Mouse (Mus musculus): Measurements from ENCODE around the gene Scgb1b27. TPM values are rescaled to one million over a fixed set of nuclear protein-coding genes. Genes with fewer than 3 reads are reported as not detected.
"Not testable (repeated sequence)": the region's sequence is repeated elsewhere in the genome, so short reads cannot be mapped to it uniquely, and the experiment has no call there.

The Scgb1b27 gene
- not detected in 2 replicates for polyA plus RNA-seq (2015; fragmentation: Nextera tagmentation; extraction: Ambion mirVana)

DNA sequence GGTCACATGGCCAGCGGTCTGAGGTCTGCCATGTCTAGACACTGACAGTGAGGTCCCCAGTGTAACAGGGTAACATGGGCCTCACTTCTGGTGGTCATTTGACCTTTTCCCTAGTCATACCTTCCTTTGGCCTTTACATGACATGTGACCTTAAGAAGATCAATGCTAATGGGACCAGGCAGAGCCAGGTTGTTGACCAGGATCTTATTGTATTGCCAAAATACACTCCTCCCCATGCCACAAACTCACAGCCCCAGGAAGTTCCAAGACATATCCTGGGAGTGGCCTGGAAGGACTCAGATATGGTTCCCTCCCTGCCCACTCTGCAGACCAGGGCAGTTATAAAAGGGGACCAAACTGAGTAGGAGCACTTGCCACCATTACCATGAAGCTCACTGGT is at the start of gene Scgb1b27:
Gene Scgb1b27 (plus strand): TSS at position 301 of the 400 bp plus-strand sequence.
- not testable (repeated sequence) for H3K9ac ChIP-seq; H3K4me3 ChIP-seq; H3K27ac ChIP-seq (replicated peaks); H3K4me1 ChIP-seq (replicated peaks); H3K27me3 ChIP-seq; H3K4me2 ChIP-seq; ATAC-seq (ENCODE audit: low FRiP score, low read depth); H3K9me3 ChIP-seq; H3K36me3 ChIP-seq
- 92% methylated on average over 1 of the region's 1 CpGs for WGBS

DNA sequence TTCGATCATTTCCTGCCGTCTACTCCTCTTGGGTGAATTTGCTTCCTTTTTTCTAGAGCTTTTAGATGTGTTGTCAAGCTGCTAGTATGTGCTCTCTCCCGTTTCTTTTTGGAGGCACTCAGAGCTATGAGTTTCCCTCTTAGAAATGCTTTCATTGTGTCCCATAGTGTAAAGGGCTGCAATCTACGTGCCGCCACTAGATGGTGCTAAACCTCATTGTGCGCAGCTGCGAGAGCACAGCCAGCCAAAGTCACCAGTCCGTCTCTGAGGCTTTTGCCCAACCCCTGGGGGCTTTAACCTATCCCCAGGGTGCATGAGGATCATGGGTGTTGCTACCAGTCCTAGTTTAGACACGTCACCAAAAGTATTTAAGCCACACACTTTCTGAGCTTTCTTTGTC is 39.0 kb upstream of the Scgb1b27 start:
- ATAC-seq (ENCODE audit: low FRiP score, low read depth); H3K4me1 ChIP-seq (replicated peaks); H3K4me2 ChIP-seq; H3K27me3 ChIP-seq; H3K36me3 ChIP-seq; H3K9ac ChIP-seq; H3K9me3 ChIP-seq; H3K4me3 ChIP-seq; H3K27ac ChIP-seq (replicated peaks): not testable (repeated sequence)
- 31% methylated on average over 8 of the region's 9 CpGs for WGBS

DNA sequence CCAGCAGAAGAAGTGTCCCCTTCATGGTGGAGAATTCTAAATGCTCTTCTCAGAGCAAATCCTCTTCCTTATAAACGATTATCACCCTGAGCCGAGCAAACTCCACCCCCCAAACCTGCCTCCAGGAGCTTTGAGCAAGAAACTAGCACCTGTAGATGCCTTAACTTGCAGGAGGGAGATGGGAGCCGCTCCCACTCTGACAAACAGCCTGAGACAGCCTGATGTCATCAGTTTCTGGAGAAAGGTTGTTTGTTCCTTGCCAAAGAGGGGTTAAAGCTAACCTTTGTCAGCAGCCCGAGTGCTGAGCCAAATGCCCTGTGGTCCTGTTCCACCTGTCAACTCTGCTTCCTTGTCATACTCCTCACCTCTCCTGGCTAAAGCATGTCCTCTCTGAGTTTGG is 7.4 kb upstream of the Scgb1b27 start, which contains the start of gene Scgb2b27:
Gene Scgb2b27 (minus strand): TSS at position 101 of the 400 bp plus-strand sequence.
- Histone ChIP-seq H3K4me3 (no peak within 1 kb of the TSS), H3K4me1 (replicated peaks) (no peaks in the 10 kb centered on the region), H3K4me2 (no peak within 1 kb of the TSS), H3K9ac (no peak within 1 kb of the TSS), H3K9me3 (peaks cover 7% of the 10 kb centered on the region; the same call in 1 of the 2 replicates), H3K27ac (replicated peaks) (no peak within 1 kb of the TSS), H3K27me3 (no peaks in the 10 kb centered on the region), H3K36me3 (no peaks in the 10 kb centered on the region)
- ATAC-seq (ENCODE audit: low FRiP score, low read depth): no peak
- WGBS: 75% methylated on average over 4 of the region's 4 CpGs

DNA sequence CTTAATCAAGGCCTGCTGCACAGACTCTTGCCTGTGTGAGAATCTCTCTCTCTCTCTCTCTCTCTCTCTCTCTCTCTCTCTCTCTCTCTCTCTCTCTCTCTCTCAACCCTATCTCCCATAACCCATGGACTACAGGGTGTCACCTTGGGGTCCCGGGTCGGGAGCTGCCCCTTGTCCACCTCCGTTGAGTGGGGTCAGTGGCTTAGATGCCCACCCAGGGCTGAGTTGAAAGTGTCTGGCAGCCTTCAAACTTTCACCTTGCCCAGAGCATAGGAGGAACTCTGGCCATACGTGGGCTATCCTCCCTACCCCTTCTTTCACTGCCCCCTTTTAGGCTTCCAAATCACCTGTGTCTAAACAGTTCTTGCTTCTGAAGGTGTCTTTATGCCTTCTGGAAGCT is 4.4 kb downstream of the Scgb1b27 start:
- no peak for ATAC-seq (ENCODE audit: low FRiP score, low read depth)

DNA sequence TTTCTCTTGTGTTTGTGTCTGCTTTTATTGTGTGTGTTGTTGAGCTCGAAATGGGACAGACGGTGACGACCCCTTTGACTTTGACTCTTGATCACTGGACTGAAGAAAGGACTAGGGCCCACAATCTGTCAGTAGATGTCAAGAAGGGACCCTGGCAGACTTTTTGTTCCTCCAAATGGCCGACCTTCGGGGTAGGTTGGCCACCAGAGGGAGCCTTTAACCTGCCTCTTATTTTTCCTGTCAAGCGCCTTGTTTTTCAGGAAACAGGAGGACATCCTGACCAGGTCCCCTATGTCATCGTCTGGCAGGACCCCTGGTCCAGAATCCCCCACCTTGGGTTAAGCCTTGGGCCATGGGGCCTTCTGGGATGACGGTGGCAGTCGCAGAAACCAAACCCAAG is 5.9 kb downstream of the Scgb1b27 start:
- H3K4me2 ChIP-seq; ATAC-seq (ENCODE audit: low FRiP score, low read depth); H3K36me3 ChIP-seq; H3K27ac ChIP-seq (replicated peaks); H3K4me3 ChIP-seq; H3K9ac ChIP-seq; H3K4me1 ChIP-seq (replicated peaks); H3K27me3 ChIP-seq: not testable (repeated sequence)
- 90% methylated on average over 9 of the region's 9 CpGs for WGBS
- peaks cover 19% of the 10 kb centered on the region; the same call in 1 of the 2 replicates for H3K9me3 ChIP-seq

More for the DNA sequence above, 4.4 kb downstream of the Scgb1b27 start:
- H3K27ac ChIP-seq (replicated peaks): no peak overlapping the region
- H3K9ac ChIP-seq: no peak overlapping the region
- 87% methylated on average over 4 of the region's 4 CpGs for WGBS
- no peaks in the 10 kb centered on the region for H3K36me3 ChIP-seq
- no peaks in the 10 kb centered on the region for H3K4me1 ChIP-seq (replicated peaks)
- peaks cover 15% of the 10 kb centered on the region; the same call in 1 of the 2 replicates for H3K9me3 ChIP-seq
- no peak overlapping the region for H3K4me3 ChIP-seq
- H3K4me2 ChIP-seq: no peak overlapping the region
- no peaks in the 10 kb centered on the region for H3K27me3 ChIP-seq

DNA sequence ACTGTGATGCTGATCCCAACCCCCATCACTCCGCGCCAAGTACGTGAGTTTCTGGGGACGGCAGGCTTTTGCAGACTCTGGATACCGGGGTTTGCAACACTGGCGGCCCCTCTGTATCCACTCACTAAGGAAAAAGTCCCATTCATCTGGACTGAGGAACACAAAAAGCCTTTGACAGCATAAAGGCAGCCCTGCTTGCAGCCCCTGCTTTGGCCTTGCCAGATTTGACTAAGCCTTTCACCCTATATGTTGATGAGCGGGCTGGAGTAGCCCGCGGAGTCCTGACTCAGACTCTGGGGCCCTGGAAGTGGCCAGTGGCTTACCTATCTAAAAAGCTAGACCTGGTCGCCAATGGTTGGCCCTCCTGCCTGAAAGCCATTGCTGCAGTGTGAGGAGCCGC is 8.7 kb downstream of the Scgb1b27 start:
- Histone ChIP-seq H3K36me3 (no peaks in the 10 kb centered on the region), H3K4me1 (replicated peaks) (no peaks in the 10 kb centered on the region), H3K27me3 (no peaks in the 10 kb centered on the region), H3K4me2 (no peak overlapping the region), H3K4me3 (no peak overlapping the region), H3K9me3 (peaks cover 15% of the 10 kb centered on the region; the same call in 1 of the 2 replicates), H3K9ac (no peak overlapping the region), H3K27ac (replicated peaks) (no peak overlapping the region)
- 98% methylated on average over 11 of the region's 11 CpGs for WGBS
- no peak for ATAC-seq (ENCODE audit: low FRiP score, low read depth)

DNA sequence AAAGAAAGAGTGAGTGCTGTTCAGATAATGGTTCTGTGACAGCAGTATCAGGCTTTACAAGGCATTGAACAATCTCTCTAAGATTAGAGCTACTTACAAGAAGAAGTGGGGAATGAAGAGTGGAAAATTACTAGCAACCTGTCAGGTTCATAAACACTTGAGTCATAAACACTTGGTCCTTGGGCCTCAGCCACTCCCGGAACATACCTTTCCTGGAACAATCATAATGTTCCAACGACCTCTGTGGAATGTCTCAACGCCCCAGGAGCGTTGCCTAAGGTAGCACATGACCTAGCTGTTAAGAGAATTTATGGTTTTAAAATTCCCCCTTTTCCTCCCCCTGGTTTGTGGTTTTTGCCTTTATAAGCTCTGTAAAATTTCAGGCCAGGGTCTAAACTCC is 13.3 kb downstream of the Scgb1b27 start:
- not testable (repeated sequence) for ATAC-seq (ENCODE audit: low FRiP score, low read depth); H3K4me2 ChIP-seq; H3K27me3 ChIP-seq; H3K27ac ChIP-seq (replicated peaks); H3K9me3 ChIP-seq; H3K36me3 ChIP-seq; H3K4me1 ChIP-seq (replicated peaks); H3K9ac ChIP-seq; H3K4me3 ChIP-seq
- 86% methylated on average over 3 of the region's 4 CpGs for WGBS

DNA sequence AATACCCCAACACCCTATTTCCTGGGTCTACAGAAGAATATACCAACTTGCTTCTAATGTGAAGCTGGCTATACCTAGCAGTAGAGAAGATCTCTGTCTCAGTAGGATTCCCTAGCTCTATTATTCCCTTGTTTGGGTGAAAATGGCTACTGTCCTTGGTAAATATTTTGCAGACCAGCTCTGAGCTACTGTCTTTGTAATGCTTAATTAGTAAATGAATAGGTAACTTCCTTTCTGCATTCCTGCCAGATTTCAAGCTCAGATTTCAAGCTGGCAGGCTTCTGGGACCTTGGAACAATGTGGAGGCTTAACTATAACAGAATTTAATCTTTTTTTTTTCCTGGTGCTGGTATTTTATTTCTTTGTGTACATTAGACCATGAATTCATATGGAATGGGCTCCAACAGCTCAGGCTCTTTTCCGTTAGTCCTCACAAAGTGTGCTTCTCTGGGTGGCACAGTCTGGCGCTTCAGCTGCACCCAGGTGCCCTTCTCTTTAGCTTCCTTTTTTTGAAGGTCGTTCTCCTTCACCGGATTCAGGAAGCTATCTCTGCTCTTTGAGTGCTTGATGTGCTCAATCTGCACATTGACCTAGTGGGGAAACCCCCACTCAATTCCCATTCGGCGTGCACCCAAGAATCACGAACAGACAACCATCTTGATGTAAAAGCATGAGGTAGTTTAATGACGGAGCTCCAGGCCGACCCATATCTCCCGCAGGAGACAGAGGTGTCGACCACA is 15.0 kb downstream of the Scgb1b27 start:
- H3K4me3 ChIP-seq; H3K4me2 ChIP-seq; H3K4me1 ChIP-seq (replicated peaks); H3K9ac ChIP-seq; H3K9me3 ChIP-seq; H3K27me3 ChIP-seq; H3K27ac ChIP-seq (replicated peaks); ATAC-seq (ENCODE audit: low FRiP score, low read depth); H3K36me3 ChIP-seq: not testable (repeated sequence)
- WGBS: 90% methylated on average over 11 of the region's 11 CpGs

DNA sequence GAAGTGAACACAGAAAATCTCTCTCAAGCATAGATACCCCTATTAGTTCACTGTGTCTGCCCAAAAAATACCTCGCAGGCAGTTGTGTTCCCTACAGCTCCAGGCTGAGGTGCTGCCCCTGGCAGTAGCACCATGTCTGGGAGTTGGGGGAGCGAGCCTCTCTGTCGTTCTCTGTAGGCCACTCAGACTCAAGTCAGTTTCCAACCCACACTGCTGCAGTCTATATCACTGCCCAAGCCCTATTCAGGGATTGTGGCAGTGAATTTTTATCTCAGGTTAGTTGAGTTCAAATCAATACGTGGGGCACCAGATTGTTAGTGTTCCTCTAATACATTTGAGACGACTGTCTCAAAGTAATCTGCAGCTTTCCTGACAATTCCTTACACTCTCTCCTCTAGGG is 46.8 kb downstream of the Scgb1b27 start:
- 90% methylated on average over 5 of the region's 5 CpGs for WGBS
- H3K4me3 ChIP-seq; H3K36me3 ChIP-seq; H3K27me3 ChIP-seq; H3K9ac ChIP-seq; ATAC-seq (ENCODE audit: low FRiP score, low read depth); H3K4me1 ChIP-seq (replicated peaks); H3K9me3 ChIP-seq; H3K4me2 ChIP-seq; H3K27ac ChIP-seq (replicated peaks): not testable (repeated sequence)

Other genes with a start within 250 kb of the Scgb1b27 start
- gene Scgb2b26, start 76.4 kb upstream of the Scgb1b27 start, polyA plus RNA-seq (2015; fragmentation: Nextera tagmentation; extraction: Ambion mirVana): not detected in 2 replicates
- not detected in 2 replicates for gene Scgb2b27, start 7.5 kb upstream of the Scgb1b27 start, polyA plus RNA-seq (2015; fragmentation: Nextera tagmentation; extraction: Ambion mirVana)
- gene Scgb1b30, start 73.9 kb downstream of the Scgb1b27 start, polyA plus RNA-seq (2015; fragmentation: Nextera tagmentation; extraction: Ambion mirVana): not detected in 2 replicates
- 4.1 and 5.9 TPM in 2 replicates for gene Wtip, start 111.8 kb downstream of the Scgb1b27 start, polyA plus RNA-seq (2015; fragmentation: Nextera tagmentation; extraction: Ambion mirVana)
- 156 and 162 TPM in 2 replicates for gene Uba2, start 148.1 kb downstream of the Scgb1b27 start, polyA plus RNA-seq (2015; fragmentation: Nextera tagmentation; extraction: Ambion mirVana)
- gene Pdcd2l, start 175.2 kb downstream of the Scgb1b27 start, polyA plus RNA-seq (2015; fragmentation: Nextera tagmentation; extraction: Ambion mirVana): 71.8 and 82.6 TPM in 2 replicates
- gene Gpi1, start 208.9 kb downstream of the Scgb1b27 start, polyA plus RNA-seq (2015; fragmentation: Nextera tagmentation; extraction: Ambion mirVana): 300 and 313 TPM in 2 replicates
- gene Gm6096, start 229.6 kb downstream of the Scgb1b27 start, polyA plus RNA-seq (2015; fragmentation: Nextera tagmentation; extraction: Ambion mirVana): not detected in 2 replicates